Mouse (Mus musculus) T-helper 1 cell (primary cell): ENCODE data around the gene Cmc2.

Experiments
- in situ Hi-C: fragments of 300-600 bp; cut with MboI, MseI; formaldehyde crosslinking; loops from one replicate; pipeline ENCODE4 v1.15.1; 2025; ENCODE audit warnings: high pct_unique_total_duplicates

Gene Cmc2

GRCm38 (mm10) chr8:116921005-116921336 lies 284 bp downstream of the Cmc2 start:
- in situ Hi-C loops = no loop called here

GRCm38 (mm10) chr8:116905836-116906235 lies 15.4 kb downstream of the Cmc2 start:
- in situ Hi-C loops = no loop called here

- in situ Hi-C loops = no loop called here
These were observed 16.0 kb downstream of the Cmc2 start for GRCm38 (mm10) chr8:116905252-116905651.

GRCm38 (mm10) chr8:116904736-116905135 lies 16.5 kb downstream of the Cmc2 start:
- in situ Hi-C loops = no loop called here

- in situ Hi-C loops = no loop called here
These were observed 25.7 kb downstream of the Cmc2 start for GRCm38 (mm10) chr8:116895521-116895920.

GRCm38 (mm10) chr8:116893938-116894337 lies 27.3 kb downstream of the Cmc2 start:
- in situ Hi-C loops = no loop called here

GRCm38 (mm10) chr8:116892636-116893035 lies 28.6 kb downstream of the Cmc2 start:
- in situ Hi-C loops = no loop called here

- in situ Hi-C loops = no loop called here
These were observed 29.1 kb downstream of the Cmc2 start for GRCm38 (mm10) chr8:116892130-116892529.

- in situ Hi-C loops = no loop called here
These were observed 29.8 kb downstream of the Cmc2 start for GRCm38 (mm10) chr8:116891446-116891845.

GRCm38 (mm10) chr8:116887813-116888212 lies 33.4 kb downstream of the Cmc2 start:
- in situ Hi-C loops = no loop called here

GRCm38 (mm10) chr8:116881396-116881795 lies 39.9 kb downstream of the Cmc2 start:
- in situ Hi-C loops = no loop called here

GRCm38 (mm10) chr8:116875798-116876450 lies 45.3 kb downstream of the Cmc2 start:
- in situ Hi-C loops = no loop called here

GRCm38 (mm10) chr8:116873986-116874385 lies 47.3 kb downstream of the Cmc2 start:
- in situ Hi-C loops = no loop called here

GRCm38 (mm10) chr8:116873586-116873985 lies 47.7 kb downstream of the Cmc2 start:
- in situ Hi-C loops = no loop called here

- in situ Hi-C loops = no loop called here
These were observed 48.4 kb downstream of the Cmc2 start for GRCm38 (mm10) chr8:116872761-116873342.

GRCm38 (mm10) chr8:116868699-116869098 lies 52.6 kb downstream of the Cmc2 start:
- in situ Hi-C loops = loop anchor here (5.0 kb wide), 1 partner anchor 391 kb away; no protein-coding TSS in a partner anchor

- in situ Hi-C loops = loop anchor here (5.0 kb wide), 1 partner anchor 390 kb away; no protein-coding TSS in a partner anchor
These were observed 53.9 kb downstream of the Cmc2 start for GRCm38 (mm10) chr8:116867321-116867720.

- in situ Hi-C loops = loop anchor here (5.0 kb wide), 1 partner anchor 389 kb away; no protein-coding TSS in a partner anchor
These were observed 54.9 kb downstream of the Cmc2 start for GRCm38 (mm10) chr8:116866118-116866903.

- in situ Hi-C loops = no loop called here
These were observed 56.7 kb downstream of the Cmc2 start for GRCm38 (mm10) chr8:116864514-116864913.

- in situ Hi-C loops = no loop called here
These were observed 57.2 kb downstream of the Cmc2 start for GRCm38 (mm10) chr8:116864022-116864387.

GRCm38 (mm10) chr8:116863357-116864021 lies 57.8 kb downstream of the Cmc2 start:
- in situ Hi-C loops = no loop called here

GRCm38 (mm10) chr8:116862191-116862590 lies 59.1 kb downstream of the Cmc2 start:
- in situ Hi-C loops = no loop called here
